In genomic region chr14:17660329-17661099, GRCm38 (mm10) we compare ENCODE assay signal across 8 mouse cellular contexts. TPM values are rescaled to one million over a fixed set of nuclear protein-coding genes. Genes with fewer than 3 reads are reported as not detected.
DNase-seq lines count a peak whose midpoint lies in the region; ATAC-seq and TF ChIP-seq lines count a peak whose summit lies in the region.

No protein-coding gene starts in this region.

- intact Hi-C loops in heart, adult 2 months (cut with DNase I) = loop anchor here (2.0 kb wide), 1 partner anchor 82 kb away; no protein-coding TSS in a partner anchor

- no peaks in the 10 kb centered on the region for H3K4me1 ChIP-seq in embryonic facial prominence, embryonic 11.5 days (ENCODE audit: control insufficient read depth, insufficient read depth, low read length)
- H3K4me1 ChIP-seq in heart, adult 2 months (ENCODE audit: control insufficient read depth, insufficient read depth, low read length) = no peaks in the 10 kb centered on the region
- H3K4me1 ChIP-seq in kidney, adult 2 months (ENCODE audit: control insufficient read depth, insufficient read depth, low read length) = no peaks in the 10 kb centered on the region; the same call in 1 of the 2 replicates
- H3K4me1 ChIP-seq in limb, embryonic 10.5 days = peaks cover 21% of the 10 kb centered on the region
- H3K4me1 ChIP-seq in midbrain, embryonic 11.5 days (ENCODE audit: control insufficient read depth, insufficient read depth, low read length) = no peaks in the 10 kb centered on the region

- TF ChIP-seq POLR2A in heart, adult 2 months (IDR thresholded peaks at IDR 0.05; ENCODE audit: insufficient read depth, low read depth, low read length) = peak; percentile 38; the same call in 1 of the 2 replicates
- TF ChIP-seq POLR2A in kidney, adult 2 months (IDR thresholded peaks at IDR 0.05; ENCODE audit: low read depth, low read length) = peak; percentile 12

- DNase-seq in adrenal gland, adult 8-10 months = peak; percentile 85
- DNase-seq in embryonic facial prominence, embryonic 11.5 days (ENCODE audit: low spot score) = peak; percentile 75
- DNase-seq in heart, adult 2 months = peak; percentile 88 to 91
- DNase-seq in kidney, adult 2 months = peak; percentile 94
- DNase-seq in limb, embryonic 10.5 days (ENCODE audit: low spot score) = peak; percentile 84
- peak; percentile 98 for DNase-seq in midbrain, embryonic 11.5 days (ENCODE audit: low spot score, missing footprints)
- DNase-seq in right cerebral cortex, postnatal 4 days = peak; percentile 70
- DNase-seq in yolk sac, embryonic 10.5 days (ENCODE audit: low spot score) = peak; percentile 82

- H3K9me3 ChIP-seq in embryonic facial prominence, embryonic 11.5 days (replicated peaks; ENCODE audit: control insufficient read depth, low read length) = no peaks in the 10 kb centered on the region
- H3K9me3 ChIP-seq in limb, embryonic 10.5 days (replicated peaks) = no peaks in the 10 kb centered on the region
- no peaks in the 10 kb centered on the region for H3K9me3 ChIP-seq in midbrain, embryonic 11.5 days (ENCODE audit: control insufficient read depth, low read length)

- H3K27me3 ChIP-seq in embryonic facial prominence, embryonic 11.5 days (ENCODE audit: control insufficient read depth, insufficient read depth, low read length) = peaks cover 11% of the 10 kb centered on the region
- H3K27me3 ChIP-seq in heart, adult 2 months (ENCODE audit: control insufficient read depth, insufficient read depth, low read length) = no peaks in the 10 kb centered on the region; the same call in 1 of the 2 replicates
- H3K27me3 ChIP-seq in kidney, adult 2 months (replicated peaks; ENCODE audit: control insufficient read depth, insufficient read depth, low read length) = no peaks in the 10 kb centered on the region
- peaks cover 42% of the 10 kb centered on the region for H3K27me3 ChIP-seq in limb, embryonic 10.5 days (ENCODE audit: low read depth, poor library complexity, severe bottlenecking)
- peaks cover 5% of the 10 kb centered on the region; the same call in 1 of the 2 replicates for H3K27me3 ChIP-seq in midbrain, embryonic 11.5 days (ENCODE audit: control insufficient read depth, insufficient read depth, low read length)

- TF ChIP-seq CTCF in heart, adult 2 months (IDR thresholded peaks at IDR 0.05) = peak; percentile 64
- 0 out of 2 replicates have a peak, but pooled peaks have one; percentile 33 for TF ChIP-seq CTCF in kidney, adult 2 months (conservative IDR thresholded peaks at IDR 0.05; ENCODE audit: insufficient read depth, insufficient read length, low read depth, low read length)

- no peak for TF ChIP-seq EP300 in heart, adult 2 months (IDR thresholded peaks at IDR 0.05; ENCODE audit: insufficient read depth, low read depth, low read length)

- H3K36me3 ChIP-seq in embryonic facial prominence, embryonic 11.5 days (replicated peaks; ENCODE audit: control insufficient read depth, insufficient read depth, low read depth, low read length) = no peaks in the 10 kb centered on the region
- peaks cover 4% of the 10 kb centered on the region for H3K36me3 ChIP-seq in heart, adult 2 months (ENCODE audit: control insufficient read depth, insufficient read depth, low read length)
- no peaks in the 10 kb centered on the region for H3K36me3 ChIP-seq in kidney, adult 2 months (ENCODE audit: control insufficient read depth, insufficient read depth, low read length)
- no peaks in the 10 kb centered on the region for H3K36me3 ChIP-seq in limb, embryonic 10.5 days
- no peaks in the 10 kb centered on the region for H3K36me3 ChIP-seq in midbrain, embryonic 11.5 days (ENCODE audit: control insufficient read depth, insufficient read depth, low read length)

- no peaks in the 10 kb centered on the region; the same call in 1 of the 2 replicates for H3K79me2 ChIP-seq in heart, adult 2 months (replicated peaks; ENCODE audit: control insufficient read depth, insufficient read depth, low read length)

- peak overlapping the region; percentile 57 for H3K9ac ChIP-seq in embryonic facial prominence, embryonic 11.5 days (replicated peaks; ENCODE audit: low read length)
- peak overlapping the region; percentile 77 for H3K9ac ChIP-seq in heart, adult 2 months (ENCODE audit: low read depth, low read length)
- peak overlapping the region; percentile 66 for H3K9ac ChIP-seq in midbrain, embryonic 11.5 days (ENCODE audit: low read length)

- under 1% methylated on average over 79 of the region's 82 CpGs for WGBS in embryonic facial prominence, embryonic 11.5 days
- under 1% methylated on average over 82 of the region's 82 CpGs for WGBS in heart, adult 2 months
- under 1% methylated on average over 82 of the region's 82 CpGs for WGBS in kidney, adult 2 months
- under 1% methylated on average over 79 of the region's 82 CpGs for WGBS in limb, embryonic 10.5 days
- WGBS in midbrain, embryonic 11.5 days = under 1% methylated on average over 66 of the region's 82 CpGs

- peak overlapping the region; percentile 65 for H3K4me3 ChIP-seq in embryonic facial prominence, embryonic 11.5 days (ENCODE audit: low read depth, low read length)
- peak overlapping the region; percentile 82 for H3K4me3 ChIP-seq in heart, adult 2 months
- peak overlapping the region; percentile 98 for H3K4me3 ChIP-seq in kidney, adult 2 months (ENCODE audit: insufficient read depth, low read depth, low read length)
- H3K4me3 ChIP-seq in limb, embryonic 10.5 days = peak overlapping the region; percentile 70
- peak overlapping the region; percentile 60 for H3K4me3 ChIP-seq in midbrain, embryonic 11.5 days (ENCODE audit: low read depth, low read length)

- peak overlapping the region; percentile 99 for H3K4me2 ChIP-seq in embryonic facial prominence, embryonic 11.5 days (ENCODE audit: low read depth, low read length)
- peak overlapping the region; percentile 78 for H3K4me2 ChIP-seq in midbrain, embryonic 11.5 days

- ATAC-seq in embryonic facial prominence, embryonic 11.5 days (replicated peaks; ENCODE audit: insufficient number of reproducible peaks, low FRiP score, low TSS enrichment, low read depth) = peak; percentile 97
- peak; percentile 97 for ATAC-seq in midbrain, embryonic 11.5 days (ENCODE audit: low FRiP score)

- no peak overlapping the region for H3K27ac ChIP-seq in embryonic facial prominence, embryonic 11.5 days (replicated peaks; ENCODE audit: low read depth, low read length)
- peak overlapping the region; percentile 91 for H3K27ac ChIP-seq in heart, adult 2 months
- H3K27ac ChIP-seq in kidney, adult 2 months (ENCODE audit: insufficient read depth, low read depth, low read length) = peak overlapping the region; percentile 83
- peak overlapping the region; percentile 69 for H3K27ac ChIP-seq in limb, embryonic 10.5 days
- H3K27ac ChIP-seq in midbrain, embryonic 11.5 days (ENCODE audit: low read depth, low read length) = no peak overlapping the region

RNA-seq across cellular contexts. Expression of gene Thrb, which starts 0.5 kb away (rescaled TPM):
- total RNA-seq in adrenal gland, adult 8-10 months (2022) = 10 to 100 TPM; 36.3 to 86.4 (median 64.4) TPM
- 1.0 and 2.7 TPM in 2 replicates for polyA plus RNA-seq in embryonic facial prominence, embryonic 11.5 days (2014; fragmentation: Nextera tagmentation; extraction: Ambion mirVana)
- 10 to 100 TPM; 27.5 to 28.1 TPM for total RNA-seq in heart, adult 2 months (2021)
- 7.7 and 10.6 TPM in 2 replicates for polyA plus RNA-seq in heart, adult 2 months (2012; rRNA removed)
- 11.2 and 12.8 TPM in 2 replicates for polyA plus RNA-seq in kidney, adult 2 months (2012; rRNA removed)
- polyA plus RNA-seq in limb, embryonic 10.5 days (2016; fragmentation: Nextera tagmentation; extraction: Ambion mirVana) = 0.23 and 0.38 TPM in 2 replicates
- 0.82 and 1.0 TPM in 2 replicates for polyA plus RNA-seq in midbrain, embryonic 11.5 days (2014; fragmentation: Nextera tagmentation; extraction: Ambion mirVana)

Comparison
In these comparisons a context has a peak if more than half of its experiments do, and no peak if none do; other contexts are left out.
1. H3K27ac ChIP-seq: peak in heart, adult 2 months (single experiment), kidney, adult 2 months (single experiment) and limb, embryonic 10.5 days (single experiment); none in embryonic facial prominence, embryonic 11.5 days (single experiment) and midbrain, embryonic 11.5 days (single experiment).
2. Peak in every context shown above with its lines, with median percentiles within 50 percentile points of each other: DNase-seq, H3K4me3 ChIP-seq and H3K9ac ChIP-seq.